Mouse (Mus musculus) right cerebral cortex, adult 2 months (tissue): ENCODE measurements at regions not wholly inside any gene's neighbourhood (a gene's known extent, or its start where the extent isn't known, plus 50 kb on each side); places are given as distances from the start of the nearest gene placed in this dataset.

ENCODE experiments used
- DNase-seq, 2 experiments: peaks; one replicate each; pipeline ENCODE4 v3.0.0; 2021 to 2022; ENCODE audit warnings: low spot score in 2 of 2

GRCm38 (mm10) chr3:105130228-105130627 lies 63.6 kb downstream of the 4930564D02Rik start:
- DNase-seq = no peak

DNA sequence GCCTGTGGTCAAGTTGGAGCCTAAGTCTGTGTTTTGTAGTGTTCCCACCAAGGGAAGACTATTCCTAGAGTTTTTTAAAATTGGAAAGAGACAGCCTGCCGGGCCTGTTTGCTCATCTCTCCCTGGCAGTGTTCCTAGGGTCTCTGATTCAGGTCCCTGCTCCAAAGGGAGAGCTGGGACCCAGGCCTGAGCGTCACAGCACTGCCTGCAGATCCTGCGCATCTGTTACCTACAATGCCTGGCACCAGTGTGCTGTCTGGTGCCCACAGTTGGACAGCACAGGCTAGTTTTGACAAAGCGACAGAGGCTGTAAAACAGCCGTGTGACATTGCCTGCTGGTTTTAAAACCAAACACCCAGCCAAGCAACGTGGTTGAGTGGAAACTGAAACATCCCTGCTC lies 64.4 kb downstream of the 4930564D02Rik start:
- DNase-seq = no peak

DNA sequence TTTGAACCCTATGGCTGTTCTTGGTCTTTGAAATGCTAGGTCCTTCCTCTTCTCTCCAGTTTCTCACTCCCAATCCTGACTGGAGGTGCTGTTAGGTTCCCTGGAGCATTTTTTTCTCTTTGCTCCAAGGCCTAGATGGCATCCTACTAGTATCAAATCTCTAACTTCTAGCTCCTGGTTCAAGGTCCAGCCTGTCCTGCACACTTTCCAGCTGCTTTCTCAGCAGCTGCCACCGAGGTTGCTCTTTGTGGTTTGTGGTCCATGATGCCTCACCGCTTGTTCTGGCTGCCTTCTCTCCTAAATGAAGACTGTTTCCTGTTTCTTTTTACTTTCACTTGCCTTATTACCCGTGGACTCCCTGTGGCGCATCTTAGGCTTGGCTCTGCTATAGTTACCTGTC lies 66.4 kb downstream of the 4930564D02Rik start:
- no peak for DNase-seq

DNA sequence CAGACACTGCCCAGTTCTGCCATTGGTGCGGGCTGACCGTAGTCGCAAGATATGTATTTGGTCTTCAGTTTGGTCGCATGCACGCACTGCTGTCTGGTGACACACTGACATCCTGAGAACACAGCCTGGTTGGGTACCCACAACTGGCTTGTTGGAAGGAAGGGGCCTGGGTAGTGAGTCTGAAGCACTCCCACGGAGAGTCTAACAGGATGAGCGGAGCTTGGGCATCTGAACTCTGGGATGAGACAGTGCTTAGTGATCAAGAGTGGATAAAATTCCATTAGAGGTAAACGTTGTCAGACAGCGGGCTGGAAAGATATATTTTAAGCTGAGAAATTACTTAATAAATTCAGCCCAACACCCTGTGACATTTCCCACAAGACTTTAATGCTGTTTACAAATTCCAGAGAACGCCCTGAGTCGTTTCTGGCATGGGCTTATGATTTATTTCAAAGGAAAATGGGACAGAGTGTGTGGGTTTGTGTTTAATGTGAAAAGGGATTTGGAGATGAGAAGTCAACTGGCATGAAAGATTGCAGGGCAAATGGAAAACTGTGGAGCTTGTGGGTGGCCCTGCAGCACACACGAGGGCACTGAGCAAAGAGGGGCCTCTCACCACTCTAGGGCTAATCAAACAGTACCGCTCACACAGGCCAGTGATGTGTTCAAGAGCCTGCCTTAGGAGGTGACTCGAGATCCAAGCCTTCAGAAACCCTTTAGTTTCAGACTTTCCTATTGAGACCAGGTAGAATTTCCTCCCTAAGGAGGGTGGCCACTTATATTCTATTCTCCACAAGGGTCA lies 74.7 kb downstream of the 4930564D02Rik start:
- DNase-seq = no peak

DNA sequence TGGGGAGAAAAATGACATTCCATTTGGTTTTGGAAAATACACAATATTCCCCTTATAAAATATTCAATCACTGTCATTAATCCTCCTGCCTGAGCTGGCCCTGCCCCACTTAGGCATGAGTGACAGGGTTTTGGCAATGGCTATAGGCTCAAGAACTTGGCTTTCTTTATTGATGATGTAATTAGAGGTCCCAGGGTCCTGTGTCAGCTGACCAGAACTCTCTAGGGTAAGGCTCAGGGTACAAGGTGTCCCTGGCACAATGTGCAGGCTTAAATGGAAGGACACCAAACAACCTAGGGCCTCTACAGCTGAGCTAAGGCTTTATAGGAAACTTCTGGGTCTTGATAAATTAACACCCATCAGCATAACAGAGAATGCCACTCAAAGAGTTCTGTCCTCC lies 76.0 kb downstream of the 4930564D02Rik start:
- DNase-seq = no peak

DNA sequence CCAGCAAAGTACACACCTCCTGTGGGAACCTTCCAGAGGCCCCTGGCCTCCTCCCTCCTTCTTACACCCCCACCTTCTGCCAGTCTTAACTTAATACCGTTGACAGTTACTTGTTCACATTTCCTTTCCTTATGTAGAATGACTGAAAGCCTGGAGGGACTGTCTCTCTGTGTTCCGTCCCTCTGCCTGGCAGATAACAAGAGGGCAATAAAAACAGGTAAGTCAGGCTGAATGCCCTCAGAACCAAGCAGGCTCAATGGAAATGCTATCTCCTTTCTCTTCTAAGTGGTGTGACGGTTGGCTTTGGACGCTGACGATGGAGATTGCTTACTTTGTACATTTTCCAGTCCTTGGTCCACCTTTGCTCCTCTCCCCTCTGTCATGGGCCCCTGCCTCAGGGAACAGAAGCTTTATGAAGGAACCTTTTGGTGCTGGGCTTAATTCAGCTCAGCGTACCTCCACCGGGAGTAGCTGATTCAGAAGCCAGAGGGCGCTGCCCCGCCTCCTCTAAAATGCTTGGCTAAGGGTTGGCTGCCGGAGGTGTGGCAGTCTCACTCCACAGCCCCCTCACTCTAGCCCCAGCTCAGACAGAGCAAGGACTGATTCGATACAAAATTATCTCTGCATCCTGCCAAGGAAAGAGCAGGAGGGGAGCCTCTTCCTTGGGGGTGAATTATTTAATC lies 85.0 kb downstream of the 4930564D02Rik start:
- peak; percentile 66 to 70 for DNase-seq

DNA sequence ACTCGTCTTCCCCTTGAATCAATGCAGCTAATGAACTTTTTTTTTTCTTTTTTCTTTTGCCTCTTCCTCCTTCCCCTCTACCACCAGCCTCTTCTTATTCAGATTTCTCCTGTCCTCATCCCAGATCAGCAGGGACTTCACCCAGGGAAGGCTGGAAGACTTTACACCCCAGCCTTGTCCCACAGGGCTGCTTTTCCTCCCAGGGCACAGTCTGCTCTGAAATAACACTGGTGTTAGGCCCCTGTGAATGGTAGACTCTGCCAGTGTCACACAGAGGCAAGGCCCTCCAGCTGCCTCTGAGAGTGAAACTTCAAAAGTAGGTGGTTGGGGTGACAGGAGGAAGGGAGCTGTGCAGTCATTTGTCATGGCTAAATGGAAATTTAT lies 85.5 kb downstream of the 4930564D02Rik start:
- no peak for DNase-seq

- peak in 1 of 2 experiments; percentile 15 for DNase-seq
These were observed 91.7 kb downstream of the 4930564D02Rik start for GRCm38 (mm10) chr3:105158376-105158775.

DNA sequence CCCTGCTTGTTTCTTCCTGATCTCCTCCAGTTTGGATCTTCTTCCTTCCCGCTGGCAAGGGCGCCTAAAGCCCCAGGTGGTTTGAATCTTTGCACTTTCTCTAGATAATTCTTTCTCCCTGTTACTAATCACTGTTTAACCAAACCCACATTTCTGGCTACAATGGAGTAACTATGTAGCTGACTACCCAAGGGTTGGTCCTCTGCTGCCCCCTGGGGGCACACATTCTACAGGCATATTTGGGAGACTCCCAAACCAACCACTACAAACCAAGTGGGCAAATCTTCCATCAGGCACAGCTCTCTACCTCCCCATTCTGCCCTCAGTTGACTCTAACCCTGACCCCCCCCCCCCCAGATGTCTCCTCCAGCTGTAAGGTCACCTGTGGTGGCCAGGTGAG lies 98.7 kb downstream of the 4930564D02Rik start:
- peak; percentile 58 to 82 for DNase-seq

DNA sequence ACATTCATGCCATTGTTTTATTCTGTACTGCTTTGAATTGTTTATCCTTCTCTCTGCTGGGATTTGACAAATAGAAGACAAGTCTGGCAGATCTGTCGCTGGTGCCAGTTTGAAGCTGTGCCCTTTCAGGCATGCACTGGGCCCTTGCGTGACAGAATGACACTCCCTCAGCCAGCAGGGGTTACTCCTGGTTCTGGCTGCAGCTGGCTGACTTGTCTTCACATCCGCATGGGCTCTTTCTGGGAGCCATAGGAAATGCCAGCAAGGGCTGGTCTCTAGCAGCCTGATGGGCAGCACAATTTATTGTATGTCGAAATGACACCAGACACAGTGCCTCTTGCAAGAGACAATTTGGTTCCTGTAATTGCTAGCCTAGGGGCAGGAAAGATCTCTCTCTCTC lies 102.5 kb downstream of the 4930564D02Rik start:
- no peak for DNase-seq

DNA sequence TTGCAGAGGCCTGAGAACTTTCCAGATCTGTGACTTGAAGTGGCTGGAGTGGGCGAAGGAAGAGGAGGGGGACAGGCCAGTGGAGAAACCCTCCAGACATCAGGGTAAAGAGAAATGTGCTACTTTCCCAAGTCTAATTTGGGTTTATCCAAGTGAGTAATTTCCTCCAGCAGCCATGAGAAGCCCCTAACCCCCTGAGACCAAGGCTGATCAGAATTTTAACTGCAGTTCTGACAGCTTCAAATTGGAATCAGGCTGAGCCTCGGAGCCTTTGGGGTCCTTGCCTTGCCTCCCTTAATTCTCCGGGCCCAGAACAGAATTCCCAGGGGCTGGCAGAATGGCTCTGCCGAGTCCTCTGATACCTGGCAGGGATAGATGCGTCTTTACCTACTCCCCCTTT lies 104.9 kb downstream of the 4930564D02Rik start:
- no peak for DNase-seq

GRCm38 (mm10) chr3:105172054-105172453 lies 105.4 kb downstream of the 4930564D02Rik start:
- DNase-seq = no peak

DNA sequence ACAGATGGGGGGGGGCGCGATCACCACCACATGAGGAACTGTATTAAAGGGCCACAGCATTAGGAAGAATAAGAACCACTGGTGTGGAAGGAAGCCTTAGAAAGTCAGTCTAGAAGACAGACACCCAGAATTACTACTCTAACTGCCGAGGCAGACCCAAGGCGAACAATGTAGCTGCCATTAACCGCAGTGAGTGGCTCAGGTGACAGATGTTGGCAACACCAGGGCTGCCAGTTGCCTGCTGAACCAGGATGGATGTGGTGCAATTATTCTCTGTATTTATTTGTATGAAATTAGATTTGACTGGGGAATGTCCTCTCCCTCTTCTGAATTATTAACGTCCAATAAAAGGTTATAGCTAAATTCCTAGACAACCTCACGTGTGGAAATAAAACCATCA lies 124.7 kb downstream of the 4930564D02Rik start:
- DNase-seq = no peak

GRCm38 (mm10) chr3:105191830-105192229 lies 125.2 kb downstream of the 4930564D02Rik start:
- no peak for DNase-seq

DNA sequence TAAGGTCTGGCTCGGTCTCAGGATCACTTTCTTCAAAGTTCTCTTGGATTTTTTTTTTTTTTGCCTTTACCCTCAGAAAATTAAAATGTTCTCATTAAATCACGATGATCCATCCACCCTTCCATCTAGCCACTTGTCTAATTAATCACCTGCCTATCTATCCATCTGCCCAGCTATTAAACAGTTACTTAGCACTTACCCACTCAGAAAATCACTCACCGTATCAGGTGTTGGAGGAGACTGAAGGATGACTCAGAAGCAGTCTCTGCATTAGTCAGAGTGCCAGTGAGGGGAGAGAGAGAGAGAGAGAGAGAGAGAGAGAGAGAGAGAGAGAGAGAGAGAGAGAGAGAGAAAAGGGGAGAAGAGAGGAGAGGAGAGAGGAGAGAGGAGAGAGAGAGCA lies 134.1 kb downstream of the 4930564D02Rik start:
- DNase-seq = no peak

DNA sequence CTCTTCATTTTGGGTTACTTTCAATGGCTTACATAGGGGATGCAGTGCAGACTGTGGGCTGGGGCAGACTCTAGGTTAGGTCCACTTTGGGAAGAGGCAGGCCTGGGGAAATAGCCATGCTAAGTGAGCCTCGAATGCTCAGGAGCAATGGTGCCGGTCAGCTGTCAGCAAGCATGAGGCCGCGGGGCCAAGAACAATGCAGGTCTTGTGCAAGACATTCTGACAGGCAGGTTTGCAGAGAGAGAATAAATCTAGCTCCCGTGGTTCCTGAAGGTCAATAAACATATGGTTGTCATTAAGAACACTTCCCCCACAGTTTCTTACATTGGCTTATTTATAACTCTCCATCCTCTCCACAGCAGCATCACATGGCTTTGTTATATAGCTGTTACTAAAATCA lies 142.5 kb downstream of the 4930564D02Rik start:
- no peak for DNase-seq

DNA sequence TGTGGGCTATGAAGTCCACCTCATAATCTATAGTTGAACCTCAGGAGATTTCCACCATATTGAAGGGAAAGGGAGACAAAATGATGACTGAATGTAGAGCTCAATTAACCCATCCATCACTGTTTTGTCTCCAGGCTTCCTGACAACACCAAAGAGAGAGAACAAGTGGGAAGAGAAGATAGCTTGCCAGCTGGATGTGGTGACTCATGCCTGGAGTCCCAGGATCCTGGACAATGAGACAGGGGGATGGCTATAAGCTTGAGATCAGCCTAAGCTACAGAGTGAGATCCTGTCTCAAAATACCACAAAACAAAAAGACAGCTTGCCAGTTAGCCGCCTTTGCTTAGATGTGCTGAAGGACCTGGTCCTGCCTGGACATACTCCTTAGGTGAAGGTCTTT lies 144.4 kb downstream of the 4930564D02Rik start:
- peak; percentile 46 to 48 for DNase-seq

GRCm38 (mm10) chr3:105211726-105212125 lies 145.1 kb downstream of the 4930564D02Rik start:
- DNase-seq = peak in 1 of 2 experiments; percentile 33

DNA sequence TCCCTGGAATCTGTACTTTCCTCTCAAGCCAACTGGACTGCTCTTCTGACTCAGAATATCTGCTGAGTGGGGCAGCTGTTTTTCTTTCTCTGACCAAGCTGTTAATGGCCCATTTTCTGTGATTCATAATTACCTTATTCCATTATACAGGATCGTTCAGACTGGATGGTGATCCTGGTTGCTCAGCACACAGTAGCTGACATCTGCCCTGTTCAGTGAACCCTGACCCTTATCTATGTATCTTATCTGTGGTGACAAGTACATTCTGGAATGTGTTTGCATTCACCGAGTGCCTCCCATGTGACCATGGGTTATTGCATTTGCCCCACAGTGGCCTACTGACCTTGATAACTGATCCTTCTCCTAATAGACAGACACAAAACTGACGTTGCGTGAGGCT lies 148.2 kb downstream of the 4930564D02Rik start:
- DNase-seq = no peak

DNA sequence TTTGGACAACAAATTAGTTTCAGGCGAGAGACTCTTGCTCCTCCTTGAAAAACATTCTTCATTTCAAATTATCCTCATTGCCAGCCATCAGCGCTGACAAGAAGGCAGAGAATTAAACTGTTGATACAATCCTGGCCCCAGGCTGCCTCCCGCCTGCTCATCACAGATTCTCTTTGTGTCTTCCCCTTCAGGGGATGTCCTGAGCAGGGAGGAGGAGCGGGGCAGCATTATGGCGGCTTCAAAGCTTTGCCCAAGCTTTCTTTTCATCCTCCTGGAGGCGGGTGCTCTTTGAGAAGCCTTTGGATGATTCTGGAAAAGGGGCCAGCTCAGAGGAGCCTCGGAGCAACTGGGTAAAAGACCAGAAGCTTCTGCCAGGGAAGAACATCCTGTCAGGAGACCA lies 149.1 kb downstream of the 4930564D02Rik start:
- DNase-seq = no peak

GRCm38 (mm10) chr3:105219630-105220029 lies 153.0 kb downstream of the 4930564D02Rik start:
- DNase-seq = no peak

DNA sequence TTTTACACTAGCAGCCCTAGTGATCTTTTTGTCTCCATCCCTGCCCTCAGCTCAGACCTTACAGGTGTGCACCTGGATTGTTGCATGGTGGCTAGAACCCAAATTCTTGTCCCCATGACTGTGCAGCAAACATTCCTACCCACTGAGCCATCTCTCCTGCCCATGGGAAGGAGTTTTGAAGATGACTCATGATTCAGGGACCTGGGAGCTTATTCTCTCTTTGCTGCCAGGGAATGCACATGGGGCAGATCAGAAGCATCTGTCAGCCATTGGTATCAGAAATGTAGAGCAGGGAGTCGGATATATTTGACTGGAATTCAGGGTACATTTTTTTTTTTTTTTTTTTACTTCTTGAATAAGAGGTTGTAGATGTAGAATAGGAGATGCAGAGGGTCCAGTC lies 154.0 kb downstream of the 4930564D02Rik start:
- DNase-seq = no peak

GRCm38 (mm10) chr3:105222925-105223324 lies 156.3 kb downstream of the 4930564D02Rik start:
- DNase-seq = peak in 1 of 2 experiments; percentile 36
